Mouse (Mus musculus) embryonic fibroblast, embryonic 13.5 days (primary cell): ENCODE results near the gene Dusp1. TPM values are rescaled to one million over a fixed set of nuclear protein-coding genes. Genes with fewer than 3 reads are reported as not detected.
A peak's percentile ranks its signal among the peaks of the same experiment; 100 is the strongest.

ENCODE experiments used
- H3K27ac ChIP-seq: 2 replicates; pipeline ENCODE4 v1.5.1; 2012; ENCODE audit warnings: low read length, control low read depth, inconsistent platforms; ENCODE audit not compliant: insufficient read depth
- H3K4me1 ChIP-seq: 2 replicates; pipeline ENCODE4 v1.6.1; 2011; ENCODE audit warnings: low read length; ENCODE audit not compliant: control insufficient read depth, insufficient read depth
- H3K4me3 ChIP-seq: 2 replicates; pipeline ENCODE4 v1.5.1; 2011; ENCODE audit warnings: mild to moderate bottlenecking, control low read depth, low read length; ENCODE audit not compliant: insufficient read depth
- CTCF ChIP-seq: IDR thresholded peaks from 2 replicates; pipeline ENCODE4 v1.5.1; 2011; ENCODE audit warnings: mild to moderate bottlenecking, control low read depth, low read length, moderate library complexity, borderline replicate concordance; ENCODE audit not compliant: insufficient read depth
- POLR2A ChIP-seq: IDR thresholded peaks from 2 replicates; pipeline ENCODE4 v1.6.1; 2011; ENCODE audit warnings: low read depth, mild to moderate bottlenecking, control low read depth, low read length, moderate library complexity
- polyA plus RNA-seq: library from polyadenylated mRNA; stranded (reverse); fragments of >200 nt; gene quantifications from 2 replicates; pipeline ENCODE4 v1.2.4, GENCODE M21; 2011; ENCODE audit warnings: low read depth; ENCODE audit not compliant: missing spikeins, insufficient read length

Dusp1 gene
- polyA plus RNA-seq, 1 experiment, result 36.3 TPM

GRCm38 (mm10) chr17:26530590-26531081 lies 31.3 kb downstream of the Dusp1 start:
- H3K4me1 ChIP-seq, result peaks cover 32% of the 10 kb centered on the region
- no peak for TF ChIP-seq CTCF
- TF ChIP-seq POLR2A, result no peak
- H3K4me3 ChIP-seq, result no peak overlapping the region
- peak overlapping the region; percentile 98 for H3K27ac ChIP-seq

- H3K4me3 ChIP-seq, result no peak overlapping the region
- TF ChIP-seq CTCF (no peak), POLR2A (no peak)
- H3K4me1 ChIP-seq, result peaks cover 24% of the 10 kb centered on the region
- H3K27ac ChIP-seq, result peak overlapping the region; percentile 98
These were observed 32.1 kb downstream of the Dusp1 start for GRCm38 (mm10) chr17:26529791-26530241.

- H3K4me1 ChIP-seq, result peaks cover 16% of the 10 kb centered on the region
- peak overlapping the region; percentile 98 for H3K27ac ChIP-seq
- TF ChIP-seq POLR2A (no peak), CTCF (no peak)
- H3K4me3 ChIP-seq, result no peak overlapping the region
These were observed 33.2 kb downstream of the Dusp1 start for GRCm38 (mm10) chr17:26528751-26529150.

GRCm38 (mm10) chr17:26527291-26527690 lies 34.6 kb downstream of the Dusp1 start:
- H3K4me1 ChIP-seq, result peaks cover 16% of the 10 kb centered on the region
- no peak overlapping the region for H3K27ac ChIP-seq
- H3K4me3 ChIP-seq, result no peak overlapping the region
- TF ChIP-seq CTCF (no peak), POLR2A (no peak)

- Histone ChIP-seq H3K4me3 (no peak overlapping the region), H3K4me1 (peaks cover 12% of the 10 kb centered on the region), H3K27ac (no peak overlapping the region)
- TF ChIP-seq CTCF (no peak), POLR2A (no peak)
These were observed 36.6 kb downstream of the Dusp1 start for GRCm38 (mm10) chr17:26525316-26525715.

- no peak overlapping the region for H3K27ac ChIP-seq
- TF ChIP-seq POLR2A, result no peak
- no peak for TF ChIP-seq CTCF
These were observed 37.1 kb downstream of the Dusp1 start for GRCm38 (mm10) chr17:26524801-26525200.

GRCm38 (mm10) chr17:26524316-26524715 lies 37.6 kb downstream of the Dusp1 start:
- no peak overlapping the region for H3K27ac ChIP-seq
- H3K4me3 ChIP-seq, result no peak overlapping the region
- TF ChIP-seq POLR2A (no peak), CTCF (no peak)
- peaks cover 8% of the 10 kb centered on the region; the same call in 1 of the 2 replicates for H3K4me1 ChIP-seq

More at GRCm38 (mm10) chr17:26524801-26525200, 37.1 kb downstream of the Dusp1 start:
- peaks cover 10% of the 10 kb centered on the region; the same call in 1 of the 2 replicates for H3K4me1 ChIP-seq
- H3K4me3 ChIP-seq, result no peak overlapping the region

- no peak overlapping the region for H3K4me3 ChIP-seq
- no peaks in the 10 kb centered on the region for H3K4me1 ChIP-seq
- no peak overlapping the region for H3K27ac ChIP-seq
- TF ChIP-seq POLR2A (no peak), CTCF (no peak)
These were observed 39.2 kb downstream of the Dusp1 start for GRCm38 (mm10) chr17:26522711-26523110.

GRCm38 (mm10) chr17:26518306-26518705 lies 43.6 kb downstream of the Dusp1 start:
- no peak overlapping the region for H3K27ac ChIP-seq
- peaks cover 10% of the 10 kb centered on the region for H3K4me1 ChIP-seq
- H3K4me3 ChIP-seq, result no peak overlapping the region
- TF ChIP-seq CTCF (no peak), POLR2A (no peak)

- H3K4me3 ChIP-seq, result no peak overlapping the region
- H3K4me1 ChIP-seq, result peaks cover 10% of the 10 kb centered on the region
- no peak for TF ChIP-seq CTCF
- H3K27ac ChIP-seq, result no peak overlapping the region
These were observed 46.3 kb downstream of the Dusp1 start for GRCm38 (mm10) chr17:26515675-26516074.

- Histone ChIP-seq H3K27ac (no peak overlapping the region), H3K4me1 (peaks cover 17% of the 10 kb centered on the region), H3K4me3 (no peak overlapping the region)
- no peak for TF ChIP-seq POLR2A
- TF ChIP-seq CTCF, result no peak
These were observed 47.3 kb downstream of the Dusp1 start for GRCm38 (mm10) chr17:26514581-26515030.
